Mouse (Mus musculus): ENCODE results near the gene Ift22.

- TF ChIP-seq POLR2A (IDR thresholded peaks at IDR 0.05; ENCODE audit: borderline replicate concordance, control insufficient read depth, low read depth, low read length) = no peak
- TF ChIP-seq CTCF (IDR thresholded peaks at IDR 0.05; ENCODE audit: control insufficient read depth, insufficient read depth, low read length) = no peak
These were observed 38.4 kb upstream of the Ift22 start for GRCm38 (mm10) chr5:136869451-136870114.
